Mouse (Mus musculus) G1E (cell line): ENCODE measurements at regions not wholly inside any gene's neighbourhood (a gene's known extent, or its start where the extent isn't known, plus 50 kb on each side); places are given as distances from the start of the nearest gene placed in this dataset.

ENCODE experiments used
- ATAC-seq: 2 replicates; pipeline ENCODE4 v1.8.0; 2016; ENCODE audit warnings: mild to moderate bottlenecking; ENCODE audit not compliant: insufficient number of reproducible peaks, poor library complexity, low FRiP score, severe bottlenecking; ENCODE audit errors: extremely low read depth
- DNase-seq: peaks from one replicate; pipeline ENCODE4 v3.0.0; 2012; ENCODE audit warnings: low spot score
- H3K27me3 ChIP-seq: 2 replicates; pipeline ENCODE4 v1.6.1; 2012; ENCODE audit warnings: mild to moderate bottlenecking, low read length, inconsistent platforms; ENCODE audit not compliant: insufficient read depth
- H3K36me3 ChIP-seq: replicated peaks from 2 replicates; pipeline ENCODE3; 2012; ENCODE audit warnings: mild to moderate bottlenecking, inconsistent platforms
- H3K4me1 ChIP-seq: 2 replicates; pipeline ENCODE4 v1.6.1; 2012; ENCODE audit warnings: low read depth, low read length, inconsistent platforms, mixed read lengths; ENCODE audit not compliant: insufficient read depth
- H3K4me3 ChIP-seq: 2 replicates; pipeline ENCODE4 v1.5.1; 2012; ENCODE audit warnings: low read depth, mild to moderate bottlenecking, inconsistent platforms, low read length, moderate library complexity, mixed read lengths
- H3K9me3 ChIP-seq: replicated peaks from 2 replicates; pipeline ENCODE4 v1.6.1; 2012; ENCODE audit warnings: inconsistent platforms
- CTCF ChIP-seq: IDR thresholded peaks from 2 replicates; pipeline ENCODE4 v1.5.1; 2012; ENCODE audit warnings: low read depth, low read length, inconsistent platforms, mixed read lengths
- GATA1 ChIP-seq: IDR thresholded peaks from 2 replicates; pipeline ENCODE4 v1.6.1; 2012; ENCODE audit warnings: borderline replicate concordance, low read length, inconsistent platforms, mixed read lengths
- GATA2 ChIP-seq: IDR thresholded peaks from 2 replicates; pipeline ENCODE4 v1.6.1; 2012; ENCODE audit warnings: low read depth, low read length, inconsistent platforms, borderline replicate concordance
- POLR2AphosphoS5 ChIP-seq: IDR thresholded peaks from 2 replicates; pipeline ENCODE4 v1.6.1; 2012; ENCODE audit warnings: low read depth, low read length, inconsistent platforms; ENCODE audit not compliant: insufficient replicate concordance
- TAL1 ChIP-seq: conservative IDR thresholded peaks from 2 replicates; pipeline ENCODE4 v1.6.1; 2012; ENCODE audit warnings: low read depth, low read length, inconsistent platforms, mixed read lengths

- TF ChIP-seq GATA2, result no peak
- TF ChIP-seq GATA1, result no peak
- 0 out of 2 replicates have a peak, but pooled peaks have one; percentile 26 for TF ChIP-seq CTCF
- no peak for TF ChIP-seq POLR2AphosphoS5
- H3K4me1 ChIP-seq, result no peaks in the 10 kb centered on the region
- no peak overlapping the region for H3K4me3 ChIP-seq
- DNase-seq (peak; percentile 7), ATAC-seq (no peak; the same call in 1 of the 2 replicates)
- H3K27me3 ChIP-seq, result no peaks in the 10 kb centered on the region
- H3K36me3 ChIP-seq, result no peaks in the 10 kb centered on the region
- no peaks in the 10 kb centered on the region for H3K9me3 ChIP-seq
These were observed 523.7 kb upstream of the Adam24 start for GRCm38 (mm10) chr8:40150911-40151797.

DNA sequence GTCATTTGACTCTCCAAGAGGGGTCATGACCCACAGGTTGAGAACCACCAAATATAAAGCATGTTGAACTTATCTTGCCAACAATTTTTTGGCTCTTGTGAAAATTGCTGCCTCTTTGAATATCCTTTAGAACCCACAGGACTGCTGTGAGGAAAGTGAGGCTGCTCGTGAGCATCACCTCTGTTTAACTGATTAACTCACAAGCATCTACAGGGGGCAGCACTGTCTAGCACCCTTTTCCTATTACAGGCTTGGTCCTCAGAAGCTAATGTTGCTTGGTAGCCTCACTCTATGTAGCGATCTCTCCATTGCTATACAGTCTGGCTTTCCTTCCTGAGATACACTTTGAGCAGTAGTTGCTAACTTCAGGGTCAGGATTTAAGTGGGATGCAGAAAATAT, 522.4 kb upstream of the Adam24 start:
- Histone ChIP-seq H3K36me3 (no peaks in the 10 kb centered on the region), H3K4me1 (no peaks in the 10 kb centered on the region), H3K27me3 (no peaks in the 10 kb centered on the region), H3K9me3 (no peaks in the 10 kb centered on the region), H3K4me3 (no peak overlapping the region)
- DNase-seq (no peak), ATAC-seq (no peak)
- TF ChIP-seq TAL1, result no peak
- TF ChIP-seq POLR2AphosphoS5, result no peak
- TF ChIP-seq GATA1, result no peak
- no peak for TF ChIP-seq GATA2
- TF ChIP-seq CTCF, result no peak

DNA sequence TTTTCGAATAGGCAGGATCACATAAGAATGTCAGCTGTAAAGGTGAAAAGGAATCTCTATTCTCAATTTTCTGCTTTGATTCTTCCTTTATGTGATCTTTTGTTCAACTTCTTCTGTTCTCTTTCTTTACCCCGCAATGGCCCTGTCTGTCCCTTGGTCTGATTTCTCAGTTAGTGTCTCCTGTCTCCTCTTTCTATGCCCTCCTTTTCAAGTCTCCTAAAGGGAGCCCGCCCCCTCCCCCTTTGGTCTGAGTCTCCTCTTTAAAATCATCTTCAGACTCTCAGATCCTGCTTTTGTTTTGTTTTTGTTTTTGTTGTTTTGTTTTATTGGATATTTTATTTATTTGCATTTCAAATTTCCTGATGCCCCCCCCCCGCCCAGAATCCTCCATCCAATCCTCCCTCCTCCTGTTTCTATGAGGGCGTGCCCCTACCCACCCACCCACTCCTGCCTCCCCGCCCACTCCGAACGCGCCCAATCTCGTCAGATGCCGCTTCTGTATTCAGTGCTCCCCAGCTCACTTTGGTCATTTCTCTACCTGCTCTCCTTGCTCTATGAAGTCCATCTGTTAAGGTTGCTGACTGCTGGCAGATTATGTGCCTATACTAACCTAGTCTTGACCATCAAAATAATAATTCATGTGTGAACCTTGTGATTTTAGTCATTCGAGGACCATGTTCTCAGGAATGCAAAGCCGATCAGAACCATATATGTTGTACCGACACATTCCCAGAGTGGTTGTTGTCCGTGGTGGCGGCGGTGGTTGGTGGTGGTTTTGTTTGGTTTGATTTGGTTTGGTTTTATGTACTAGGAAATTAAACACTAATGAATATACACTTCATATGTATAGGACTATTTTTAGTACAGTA, 487.9 kb upstream of the Adam24 start:
- no peaks in the 10 kb centered on the region for H3K36me3 ChIP-seq
- no peaks in the 10 kb centered on the region for H3K27me3 ChIP-seq
- DNase-seq (no peak), ATAC-seq (no peak)
- H3K9me3 ChIP-seq, result no peaks in the 10 kb centered on the region
- no peaks in the 10 kb centered on the region for H3K4me1 ChIP-seq
- no peak overlapping the region for H3K4me3 ChIP-seq
- TF ChIP-seq TAL1, result no peak
- TF ChIP-seq CTCF, result no peak
- TF ChIP-seq GATA1, result no peak
- TF ChIP-seq POLR2AphosphoS5, result no peak
- no peak for TF ChIP-seq GATA2

- H3K36me3 ChIP-seq, result no peaks in the 10 kb centered on the region
- H3K9me3 ChIP-seq, result no peaks in the 10 kb centered on the region
- no peak for DNase-seq
- H3K4me3 ChIP-seq, result no peak overlapping the region
- ATAC-seq, result no peak
- no peaks in the 10 kb centered on the region for H3K27me3 ChIP-seq
- no peaks in the 10 kb centered on the region for H3K4me1 ChIP-seq
- TF ChIP-seq GATA2 (no peak), CTCF (no peak), POLR2AphosphoS5 (no peak), TAL1 (no peak), GATA1 (no peak)
These were observed 487.3 kb upstream of the Adam24 start for GRCm38 (mm10) chr8:40187584-40187934.

DNA sequence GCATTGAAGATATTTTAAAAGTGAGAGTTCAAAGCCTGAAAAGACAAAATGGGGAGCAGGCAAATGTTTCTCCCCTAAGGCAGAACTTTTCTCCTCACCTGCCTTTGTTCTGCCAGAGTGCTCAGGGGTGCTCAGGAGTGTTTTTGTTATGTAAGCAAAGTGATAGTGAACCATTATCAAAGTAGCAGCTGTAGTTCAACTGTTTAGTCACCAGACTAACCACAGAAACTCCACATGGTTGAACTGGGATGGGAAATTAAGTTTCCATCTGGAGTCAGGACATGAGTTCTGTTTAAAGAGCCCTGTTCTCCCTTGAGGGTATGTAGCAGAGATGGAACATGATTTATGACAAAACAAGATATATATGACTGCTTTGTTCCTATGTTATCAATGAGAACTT, 482.6 kb upstream of the Adam24 start:
- no peak for DNase-seq
- Histone ChIP-seq H3K36me3 (no peaks in the 10 kb centered on the region), H3K9me3 (no peaks in the 10 kb centered on the region), H3K27me3 (no peaks in the 10 kb centered on the region), H3K4me3 (no peak overlapping the region), H3K4me1 (no peaks in the 10 kb centered on the region)
- ATAC-seq, result no peak
- no peak for TF ChIP-seq CTCF

- TF ChIP-seq GATA2 (no peak), TAL1 (no peak), POLR2AphosphoS5 (no peak), CTCF (no peak), GATA1 (no peak)
- ATAC-seq (no peak), DNase-seq (no peak)
- no peaks in the 10 kb centered on the region for H3K9me3 ChIP-seq
- H3K4me1 ChIP-seq, result no peaks in the 10 kb centered on the region
- no peak overlapping the region for H3K4me3 ChIP-seq
- H3K27me3 ChIP-seq, result no peaks in the 10 kb centered on the region
- H3K36me3 ChIP-seq, result no peaks in the 10 kb centered on the region
These were observed 481.7 kb upstream of the Adam24 start for GRCm38 (mm10) chr8:40193148-40193547.
